Mouse (Mus musculus) limb, embryonic 15.5 days (tissue): Measurements from ENCODE around the gene Tmem110. TPM values are rescaled to one million over a fixed set of nuclear protein-coding genes. Genes with fewer than 3 reads are reported as not detected.
A peak's percentile ranks its signal among the peaks of the same experiment; 100 is the strongest.

Experiments used
- ATAC-seq: fragments of 200-750 bp; cut with Nextera tagmentation; 2 replicates; pipeline ENCODE4 v1.8.0; 2017; ENCODE audit warnings: low read depth, moderate TSS enrichment; ENCODE audit not compliant: insufficient number of reproducible peaks, low FRiP score, low TSS enrichment
- H3K27ac ChIP-seq: fragments of 300-500 bp; sonication (generic); 2 replicates; pipeline ENCODE4 v1.5.1; 2015; ENCODE audit warnings: moderate library complexity, mild to moderate bottlenecking, inconsistent platforms
- H3K27me3 ChIP-seq: fragments of 300-500 bp; sonication (generic); 2 replicates; pipeline ENCODE4 v1.6.1; 2015; ENCODE audit warnings: inconsistent platforms
- H3K36me3 ChIP-seq: fragments of 300-500 bp; sonication (generic); 2 replicates; pipeline ENCODE4 v1.6.1; 2015; ENCODE audit warnings: inconsistent platforms
- H3K4me1 ChIP-seq: fragments of 300-500 bp; sonication (generic); 2 replicates; pipeline ENCODE4 v1.6.1; 2015; ENCODE audit warnings: inconsistent platforms
- H3K4me2 ChIP-seq: fragments of 300-500 bp; sonication (generic); 2 replicates; pipeline ENCODE4 v1.6.1; 2015; ENCODE audit warnings: mild to moderate bottlenecking, inconsistent platforms
- H3K4me3 ChIP-seq: fragments of 300-500 bp; sonication (generic); 2 replicates; pipeline ENCODE4 v1.5.1; 2015; ENCODE audit warnings: mild to moderate bottlenecking, inconsistent platforms
- H3K9ac ChIP-seq: fragments of 300-500 bp; sonication (generic); 2 replicates; pipeline ENCODE4 v1.6.1; 2015; ENCODE audit warnings: inconsistent platforms
- H3K9me3 ChIP-seq: fragments of 300-500 bp; sonication (generic); 2 replicates; pipeline ENCODE4 v1.6.1; 2016; ENCODE audit warnings: inconsistent platforms
- WGBS: fragments of 180-500 bp; shearing (Covaris S2); methylation state at CpG from one replicate; pipeline ENCODE4 v1.1.7; 2015; 5-methylcytosine and 5-hydroxymethylcytosine counted together
- polyA plus RNA-seq: library from polyadenylated mRNA; unstranded; fragments of >200 nt; fragmentation: Nextera tagmentation; extraction: Ambion mirVana; gene quantifications from 2 replicates; pipeline ENCODE4 v1.2.1, GENCODE M21; 2015

The Tmem110 gene
- polyA plus RNA-seq, 1 experiment from 2014 or later, result 27.9 TPM

- Histone ChIP-seq H3K4me1 (peaks cover 20% of the 10 kb centered on the region), H3K4me3 (no peak overlapping the region), H3K27me3 (no peaks in the 10 kb centered on the region), H3K9me3 (no peaks in the 10 kb centered on the region), H3K9ac (no peak overlapping the region), H3K27ac (no peak overlapping the region), H3K4me2 (no peak overlapping the region), H3K36me3 (peaks cover 46% of the 10 kb centered on the region)
- ATAC-seq, result no peak
- 84% methylated on average over 10 of the region's 10 CpGs for WGBS
Observed at GRCm38 (mm10) chr14:30868826-30869225, 43.4 kb downstream of the Tmem110 start.

- Histone ChIP-seq H3K36me3 (peaks cover 43% of the 10 kb centered on the region), H3K27me3 (no peaks in the 10 kb centered on the region), H3K9ac (no peak overlapping the region), H3K27ac (peak overlapping the region; percentile 86), H3K9me3 (no peaks in the 10 kb centered on the region), H3K4me3 (no peak overlapping the region), H3K4me2 (no peak overlapping the region), H3K4me1 (peaks cover 22% of the 10 kb centered on the region)
- no peak for ATAC-seq
- 82% methylated on average over 8 of the region's 8 CpGs for WGBS
Observed at GRCm38 (mm10) chr14:30869391-30869801, 44.0 kb downstream of the Tmem110 start.

GRCm38 (mm10) chr14:30870206-30871147 lies 45.1 kb downstream of the Tmem110 start:
- peak overlapping the region; percentile 19; the same call in 1 of the 2 replicates for H3K4me2 ChIP-seq
- 52% methylated on average over 25 of the region's 25 CpGs for WGBS
- H3K9me3 ChIP-seq, result no peaks in the 10 kb centered on the region
- no peaks in the 10 kb centered on the region for H3K27me3 ChIP-seq
- peaks cover 22% of the 10 kb centered on the region for H3K4me1 ChIP-seq
- H3K4me3 ChIP-seq, result no peak overlapping the region
- H3K27ac ChIP-seq, result peak overlapping the region; percentile 86
- H3K9ac ChIP-seq, result no peak overlapping the region
- peaks cover 40% of the 10 kb centered on the region for H3K36me3 ChIP-seq
- ATAC-seq, result peak; percentile 68

- no peaks in the 10 kb centered on the region for H3K27me3 ChIP-seq
- WGBS, result 78% methylated on average over 18 of the region's 18 CpGs
- H3K4me3 ChIP-seq, result no peak overlapping the region
- no peak overlapping the region for H3K4me2 ChIP-seq
- no peak overlapping the region for H3K27ac ChIP-seq
- H3K36me3 ChIP-seq, result peaks cover 32% of the 10 kb centered on the region
- no peaks in the 10 kb centered on the region for H3K9me3 ChIP-seq
- no peak overlapping the region for H3K9ac ChIP-seq
- ATAC-seq, result no peak
- H3K4me1 ChIP-seq, result peaks cover 28% of the 10 kb centered on the region
Observed at GRCm38 (mm10) chr14:30874095-30874700, 48.8 kb downstream of the Tmem110 start.

GRCm38 (mm10) chr14:30875130-30875865 lies 49.9 kb downstream of the Tmem110 start:
- Histone ChIP-seq H3K4me3 (no peak overlapping the region), H3K4me2 (no peak overlapping the region), H3K9me3 (no peaks in the 10 kb centered on the region), H3K36me3 (peaks cover 34% of the 10 kb centered on the region), H3K9ac (no peak overlapping the region), H3K4me1 (peaks cover 29% of the 10 kb centered on the region), H3K27me3 (no peaks in the 10 kb centered on the region), H3K27ac (no peak overlapping the region)
- no peak for ATAC-seq
- WGBS, result 86% methylated on average over 12 of the region's 12 CpGs

- ATAC-seq, result no peak
- Histone ChIP-seq H3K9ac (no peak overlapping the region), H3K36me3 (peaks cover 34% of the 10 kb centered on the region), H3K27ac (no peak overlapping the region), H3K4me1 (peaks cover 24% of the 10 kb centered on the region), H3K27me3 (no peaks in the 10 kb centered on the region), H3K9me3 (no peaks in the 10 kb centered on the region), H3K4me2 (no peak overlapping the region), H3K4me3 (no peak overlapping the region)
- 81% methylated on average over 9 of the region's 9 CpGs for WGBS
Observed at GRCm38 (mm10) chr14:30875955-30876354, 50.6 kb downstream of the Tmem110 start.

GRCm38 (mm10) chr14:30876451-30876850 lies 51.1 kb downstream of the Tmem110 start:
- peaks cover 21% of the 10 kb centered on the region; the same call in 1 of the 2 replicates for H3K4me1 ChIP-seq
- no peak overlapping the region for H3K4me2 ChIP-seq
- no peaks in the 10 kb centered on the region for H3K27me3 ChIP-seq
- no peak for ATAC-seq
- 80% methylated on average over 10 of the region's 10 CpGs for WGBS
- no peak overlapping the region for H3K9ac ChIP-seq
- peaks cover 34% of the 10 kb centered on the region for H3K36me3 ChIP-seq
- H3K9me3 ChIP-seq, result no peaks in the 10 kb centered on the region
- no peak overlapping the region for H3K4me3 ChIP-seq
- no peak overlapping the region for H3K27ac ChIP-seq

- H3K27me3 ChIP-seq, result no peaks in the 10 kb centered on the region
- 91% methylated on average over 3 of the region's 3 CpGs for WGBS
- H3K4me1 ChIP-seq, result peaks cover 21% of the 10 kb centered on the region; the same call in 1 of the 2 replicates
- H3K9ac ChIP-seq, result no peak overlapping the region
- H3K36me3 ChIP-seq, result peaks cover 30% of the 10 kb centered on the region
- no peak overlapping the region for H3K4me2 ChIP-seq
- H3K27ac ChIP-seq, result no peak overlapping the region
- no peaks in the 10 kb centered on the region for H3K9me3 ChIP-seq
- ATAC-seq, result no peak
- H3K4me3 ChIP-seq, result no peak overlapping the region
Observed at GRCm38 (mm10) chr14:30877827-30878226, 52.4 kb downstream of the Tmem110 start.

- H3K9me3 ChIP-seq, result no peaks in the 10 kb centered on the region
- H3K4me2 ChIP-seq, result no peak within 1 kb of the TSS
- peaks cover 21% of the 10 kb centered on the region for H3K36me3 ChIP-seq
- WGBS, result 67% methylated on average over 11 of the region's 11 CpGs
- peak; percentile 62 for ATAC-seq
- H3K4me1 ChIP-seq, result peaks cover 19% of the 10 kb centered on the region; the same call in 1 of the 2 replicates
- no peak within 1 kb of the TSS for H3K4me3 ChIP-seq
- H3K27me3 ChIP-seq, result no peaks in the 10 kb centered on the region
- H3K27ac ChIP-seq, result peak within 1 kb of the TSS; percentile 68
- no peak within 1 kb of the TSS for H3K9ac ChIP-seq
Observed at GRCm38 (mm10) chr14:30878958-30879571, 53.7 kb downstream of the Tmem110 start, which contains the start of gene Mustn1. Gene Mustn1 (plus strand): TSS chr14:30879200.

- no peak overlapping the region for H3K4me3 ChIP-seq
- H3K27ac ChIP-seq, result peak overlapping the region; percentile 68
- H3K4me1 ChIP-seq, result peaks cover 19% of the 10 kb centered on the region; the same call in 1 of the 2 replicates
- peak; percentile 30; the same call in 1 of the 2 replicates for ATAC-seq
- no peaks in the 10 kb centered on the region for H3K9me3 ChIP-seq
- H3K4me2 ChIP-seq, result no peak overlapping the region
- peaks cover 17% of the 10 kb centered on the region for H3K36me3 ChIP-seq
- no peak overlapping the region for H3K9ac ChIP-seq
- WGBS, result 52% methylated on average over 9 of the region's 9 CpGs
- H3K27me3 ChIP-seq, result no peaks in the 10 kb centered on the region
Observed at GRCm38 (mm10) chr14:30879794-30880193, 54.4 kb downstream of the Tmem110 start.

- ATAC-seq, result no peak
- Histone ChIP-seq H3K4me1 (peaks cover 19% of the 10 kb centered on the region; the same call in 1 of the 2 replicates), H3K9ac (no peak overlapping the region), H3K27me3 (no peaks in the 10 kb centered on the region), H3K27ac (peak overlapping the region; percentile 68; the same call in 1 of the 2 replicates), H3K36me3 (peaks cover 14% of the 10 kb centered on the region), H3K4me3 (no peak overlapping the region), H3K4me2 (no peak overlapping the region), H3K9me3 (no peaks in the 10 kb centered on the region)
- 74% methylated on average over 8 of the region's 8 CpGs for WGBS
Observed at GRCm38 (mm10) chr14:30880251-30880650, 54.9 kb downstream of the Tmem110 start.
